Mouse (Mus musculus) liver, embryonic 14.5 days (tissue): ENCODE measurements around the gene Borcs5. TPM values are rescaled to one million over a fixed set of nuclear protein-coding genes. Genes with fewer than 3 reads are reported as not detected.

ENCODE experiments used
- ATAC-seq: fragments of 200-750 bp; cut with Nextera tagmentation; 2 replicates; pipeline ENCODE4 v1.8.0; 2017; ENCODE audit warnings: moderate number of reproducible peaks, mild to moderate bottlenecking, moderate library complexity; ENCODE audit not compliant: insufficient read depth
- DNase-seq, 3 experiments: peaks; one replicate each; pipeline ENCODE4 v3.0.0-alpha.2; 2012 to 2013; ENCODE audit warnings: low read depth in 3 of 3, low spot score in 3 of 3
- H3K27ac ChIP-seq: fragments of 300-500 bp; sonication (generic); 2 replicates; pipeline ENCODE4 v1.5.1; 2014; ENCODE audit warnings: moderate library complexity, mild to moderate bottlenecking, control low read depth, inconsistent platforms
- H3K27me3 ChIP-seq: fragments of 300-500 bp; sonication (generic); 2 replicates; pipeline ENCODE4 v1.6.1; 2014; ENCODE audit warnings: mild to moderate bottlenecking, low read length, moderate library complexity; ENCODE audit not compliant: control insufficient read depth, insufficient read depth
- H3K36me3 ChIP-seq: fragments of 300-500 bp; sonication (generic); replicated peaks from 2 replicates; pipeline ENCODE4 v1.6.1; 2014; ENCODE audit warnings: low read depth; ENCODE audit not compliant: control insufficient read depth, insufficient read depth
- H3K4me1 ChIP-seq, 2 experiments: fragments of 200-500 bp in 1 of 2; fragments of 300-500 bp in 1 of 2; sonication (generic) in 1 of 2; replicated peaks; 2 replicates each; pipeline ENCODE4 v1.6.1; 2012 to 2014; ENCODE audit warnings: antibody characterized with exemption in 1 of 2, inconsistent platforms in 1 of 2, low read length in 1 of 2; ENCODE audit not compliant: control insufficient read depth in 2 of 2, insufficient read depth in 2 of 2
- H3K4me2 ChIP-seq: fragments of 300-500 bp; sonication (generic); 2 replicates; pipeline ENCODE4 v1.6.1; 2014; ENCODE audit warnings: low read depth, mild to moderate bottlenecking, control low read depth, moderate library complexity
- H3K4me3 ChIP-seq, 2 experiments: fragments of 200-500 bp in 1 of 2; fragments of 300-500 bp in 1 of 2; sonication (generic) in 1 of 2; 2 replicates each; pipeline ENCODE4 v1.5.1; 2012 to 2014; ENCODE audit warnings: low read depth in 2 of 2, low read length in 2 of 2, mild to moderate bottlenecking in 2 of 2, control low read depth in 1 of 2, inconsistent platforms in 1 of 2, moderate library complexity in 1 of 2; ENCODE audit not compliant: insufficient read depth in 1 of 2
- H3K9ac ChIP-seq: fragments of 300-500 bp; sonication (generic); replicated peaks from 2 replicates; pipeline ENCODE4 v1.6.1; 2014; ENCODE audit warnings: mild to moderate bottlenecking, control low read depth, moderate library complexity
- H3K9me3 ChIP-seq: fragments of 300-500 bp; sonication (generic); 2 replicates; pipeline ENCODE4 v1.6.1; 2016; ENCODE audit warnings: low read length, mixed read lengths; ENCODE audit not compliant: control insufficient read depth
- CTCF ChIP-seq: IDR thresholded peaks from 2 replicates; pipeline ENCODE4 v1.5.1; 2016; ENCODE audit warnings: antibody characterized with exemption, low read depth, control low read depth
- EP300 ChIP-seq: IDR thresholded peaks from 2 replicates; pipeline ENCODE4 v1.6.1; 2016; ENCODE audit warnings: antibody characterized with exemption, low read depth
- WGBS: fragments of 180-500 bp; shearing (Covaris S2); extraction: QIAGEN DNeasy Blood & Tissue Kit; methylation state at CpG from one replicate; pipeline ENCODE4 v1.1.7; 2014; ENCODE audit not compliant: insufficient replicate concordance; 5-methylcytosine and 5-hydroxymethylcytosine counted together
- polyA plus RNA-seq, 2 experiments: library from polyadenylated mRNA; depleted of rRNA in 1 of 2; stranded (reverse) in 1 of 2; unstranded in 1 of 2; fragments of >200 nt; fragmentation: Nextera tagmentation in 1 of 2; extraction: Ambion mirVana in 1 of 2; gene quantifications; 2 replicates each; pipeline versions ENCODE4 v1.2.1 to v1.2.3; 2012 to 2014

Borcs5 gene
- polyA plus RNA-seq, 2 experiments, result 4.7 to 8.0 TPM

- no peak overlapping the region for H3K4me2 ChIP-seq
- no peak overlapping the region for H3K27ac ChIP-seq
- 0 out of 2 replicates have a peak, but pooled peaks have one; percentile 11 for TF ChIP-seq EP300
- TF ChIP-seq CTCF, result no peak
- H3K36me3 ChIP-seq, result no peaks in the 10 kb centered on the region; the same call in 1 of the 2 replicates
- no peak for ATAC-seq
- H3K4me1 ChIP-seq, result peaks cover 8 to 15% of the 10 kb centered on the region in 2 experiments
- H3K9ac ChIP-seq, result no peak overlapping the region
- DNase-seq, result no peak
- H3K9me3 ChIP-seq, result no peaks in the 10 kb centered on the region
- WGBS, result 6% methylated on average over 3 of the region's 3 CpGs
- H3K27me3 ChIP-seq, result no peaks in the 10 kb centered on the region
- no peak overlapping the region for H3K4me3 ChIP-seq
Measured at GRCm38 (mm10) chr6:134713321-134713720, 74.0 kb downstream of the Borcs5 start.

GRCm38 (mm10) chr6:134713897-134714296, 74.6 kb downstream of the Borcs5 start:
- no peak for DNase-seq

GRCm38 (mm10) chr6:134716168-134716587, 76.9 kb downstream of the Borcs5 start:
- TF ChIP-seq CTCF, result no peak
- peak; percentile 50 for TF ChIP-seq EP300
- H3K27me3 ChIP-seq, result no peaks in the 10 kb centered on the region
- H3K4me2 ChIP-seq, result no peak overlapping the region
- ATAC-seq (peak; percentile 72), DNase-seq (peak in 2 of 3 experiments; percentile 7 to 37)
- H3K36me3 ChIP-seq, result no peaks in the 10 kb centered on the region; the same call in 1 of the 2 replicates
- no peak overlapping the region for H3K9ac ChIP-seq
- H3K4me3 ChIP-seq, result no peak overlapping the region
- no peaks in the 10 kb centered on the region for H3K9me3 ChIP-seq
- H3K4me1 ChIP-seq, result peaks cover 8 to 15% of the 10 kb centered on the region in 2 experiments
- no peak overlapping the region for H3K27ac ChIP-seq
- WGBS, result 9% methylated on average over 6 of the region's 6 CpGs

More at GRCm38 (mm10) chr6:134713897-134714296, 74.6 kb downstream of the Borcs5 start:
- Histone ChIP-seq H3K4me2 (no peak overlapping the region), H3K27me3 (no peaks in the 10 kb centered on the region), H3K9me3 (no peaks in the 10 kb centered on the region), H3K4me3 (no peak overlapping the region), H3K4me1 (peaks cover 8 to 15% of the 10 kb centered on the region in 2 experiments), H3K9ac (no peak overlapping the region), H3K36me3 (no peaks in the 10 kb centered on the region; the same call in 1 of the 2 replicates), H3K27ac (no peak overlapping the region)
- TF ChIP-seq EP300 (no peak), CTCF (no peak)
- no peak for ATAC-seq
- WGBS, result 49% methylated on average over 1 of the region's 1 CpGs

- TF ChIP-seq EP300, result no peak
- TF ChIP-seq CTCF, result no peak
- Histone ChIP-seq H3K4me3 (no peak overlapping the region), H3K4me1 (peaks cover 8 to 14% of the 10 kb centered on the region in 2 experiments), H3K9me3 (no peaks in the 10 kb centered on the region), H3K27ac (no peak overlapping the region), H3K4me2 (no peak overlapping the region), H3K27me3 (no peaks in the 10 kb centered on the region), H3K9ac (no peak overlapping the region), H3K36me3 (no peaks in the 10 kb centered on the region; the same call in 1 of the 2 replicates)
- 81% methylated on average over 20 of the region's 20 CpGs for WGBS
- DNase-seq (no peak), ATAC-seq (no peak; the same call in 1 of the 2 replicates)
Measured at GRCm38 (mm10) chr6:134717886-134718667, 78.8 kb downstream of the Borcs5 start.

- no peak overlapping the region for H3K4me3 ChIP-seq
- no peaks in the 10 kb centered on the region for H3K27me3 ChIP-seq
- H3K4me2 ChIP-seq, result no peak overlapping the region
- H3K4me1 ChIP-seq, result peaks cover 8 to 10% of the 10 kb centered on the region in 2 experiments
- H3K36me3 ChIP-seq, result no peaks in the 10 kb centered on the region; the same call in 1 of the 2 replicates
- no peak for TF ChIP-seq CTCF
- TF ChIP-seq EP300, result no peak
- ATAC-seq, result no peak
- H3K9me3 ChIP-seq, result no peaks in the 10 kb centered on the region
- DNase-seq, result no peak
- 77% methylated on average over 11 of the region's 11 CpGs for WGBS
- H3K9ac ChIP-seq, result no peak overlapping the region
- no peak overlapping the region for H3K27ac ChIP-seq
Measured at GRCm38 (mm10) chr6:134718668-134719065, 79.4 kb downstream of the Borcs5 start.
